Mouse (Mus musculus) heart, postnatal 0 days (tissue): ENCODE results near the gene Gm45021.

Experiments used
- CTCF ChIP-seq: IDR thresholded peaks from 2 replicates; pipeline ENCODE4 v1.5.1; 2016; ENCODE audit warnings: antibody characterized with exemption, control low read depth, low read depth
- EP300 ChIP-seq: IDR thresholded peaks from 2 replicates; pipeline ENCODE4 v1.6.1; 2016; ENCODE audit warnings: antibody characterized with exemption, low read depth

DNA sequence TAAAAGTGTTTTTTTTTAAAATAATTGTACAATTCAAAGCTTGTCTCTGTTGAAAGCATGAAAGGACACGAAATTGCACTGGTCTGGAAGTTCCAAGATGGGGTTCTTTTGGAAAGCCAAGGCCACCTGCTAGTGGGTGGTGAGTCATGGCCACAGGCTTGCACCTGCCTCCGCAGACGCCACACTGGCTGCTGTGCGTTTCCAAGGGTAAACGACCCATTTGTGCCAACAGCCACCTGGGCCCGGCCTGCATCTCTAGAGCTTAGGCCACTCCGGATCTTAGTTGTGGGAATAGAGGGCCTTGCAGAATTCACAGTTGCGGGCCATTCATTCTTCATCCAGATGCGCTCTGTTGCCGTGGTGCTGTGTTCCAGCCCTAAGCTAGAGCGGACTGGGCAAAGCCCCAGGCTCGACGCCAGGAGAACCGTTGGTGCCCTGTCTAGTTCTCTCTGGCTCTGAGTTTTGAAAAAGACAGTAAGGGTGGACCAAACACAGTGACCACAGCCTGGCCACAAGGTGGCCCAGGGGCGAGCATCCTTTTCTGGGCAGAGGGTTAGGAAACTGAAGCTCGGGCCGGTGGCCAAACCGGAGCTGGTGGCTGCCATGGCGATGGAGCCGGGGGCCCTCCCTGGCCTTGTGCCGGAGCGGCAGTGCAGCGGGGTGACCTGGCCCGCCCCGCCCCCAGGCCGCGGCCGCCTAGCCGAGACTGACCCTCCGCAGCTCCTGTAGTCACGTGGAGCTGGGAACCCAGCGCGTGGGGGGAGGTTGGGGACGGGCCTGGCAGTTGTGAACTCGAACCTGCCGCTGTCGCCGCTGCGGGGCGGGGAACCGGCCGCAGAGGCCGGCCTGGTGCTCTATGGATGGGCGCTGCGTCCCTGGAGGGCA lies 4.0 kb downstream of the Gm45021 start, which contains the start of the genes Repin1 and Gm44965:
- TF ChIP-seq CTCF (peak; percentile 29; the same call in 1 of the 2 replicates), EP300 (peak; percentile 94)
